Mouse (Mus musculus): ENCODE results near the gene Zkscan1. TPM values are rescaled to one million over a fixed set of nuclear protein-coding genes. Genes with fewer than 3 reads are reported as not detected.
A peak's percentile ranks its signal among the peaks of the same experiment; 100 is the strongest.
"Not testable (repeated sequence)": the region's sequence is repeated elsewhere in the genome, so short reads cannot be mapped to it uniquely, and the experiment has no call there.

The Zkscan1 gene
- polyA plus RNA-seq (2015; fragmentation: Nextera tagmentation; extraction: Ambion mirVana) = 14.8 and 18.1 TPM in 2 replicates

DNA sequence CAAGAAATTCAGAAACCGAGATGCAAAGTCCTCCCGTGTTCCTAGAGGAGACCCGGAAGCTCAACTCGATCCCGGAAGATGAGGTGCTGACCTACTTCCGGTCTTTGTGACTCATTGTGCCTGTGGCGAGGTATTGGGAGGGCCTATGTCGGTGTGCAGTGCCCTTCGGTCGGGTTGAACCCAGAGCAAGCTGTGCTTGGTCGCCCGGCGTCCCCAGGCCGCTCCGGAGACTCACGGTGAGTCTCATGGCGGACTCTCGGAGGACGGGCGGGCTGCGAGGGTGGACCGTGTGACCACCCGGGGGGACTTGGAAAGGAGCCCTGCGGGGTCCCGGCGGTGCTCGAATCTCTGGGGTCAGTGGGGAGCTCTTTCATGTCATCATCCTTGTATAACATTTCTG lies at the start of gene Zkscan1:
TSS of gene Zkscan1 (plus strand) at position 89 of the 400 bp plus-strand sequence.
- Histone ChIP-seq H3K36me3 (ENCODE audit: control insufficient read depth, insufficient read depth, low read length) (peaks cover 5% of the 10 kb centered on the region; the same call in 1 of the 2 replicates), H3K27me3 (ENCODE audit: control insufficient read depth, insufficient read depth, low read depth, low read length) (no peaks in the 10 kb centered on the region), H3K9ac (ENCODE audit: low read length) (peak within 1 kb of the TSS; percentile 100), H3K9me3 (ENCODE audit: control insufficient read depth, low read length) (no peaks in the 10 kb centered on the region), H3K27ac (ENCODE audit: low read length) (peak within 1 kb of the TSS; percentile 76), H3K4me3 (ENCODE audit: low read length) (peak within 1 kb of the TSS; percentile 99), H3K4me1 (replicated peaks; ENCODE audit: control insufficient read depth, insufficient read depth, low read length) (peaks cover 5% of the 10 kb centered on the region), H3K4me2 (ENCODE audit: low read depth, low read length) (peak within 1 kb of the TSS; percentile 88)
- WGBS = under 1% methylated on average over 27 of the region's 27 CpGs
- ATAC-seq (ENCODE audit: low read depth) = peak; percentile 96

DNA sequence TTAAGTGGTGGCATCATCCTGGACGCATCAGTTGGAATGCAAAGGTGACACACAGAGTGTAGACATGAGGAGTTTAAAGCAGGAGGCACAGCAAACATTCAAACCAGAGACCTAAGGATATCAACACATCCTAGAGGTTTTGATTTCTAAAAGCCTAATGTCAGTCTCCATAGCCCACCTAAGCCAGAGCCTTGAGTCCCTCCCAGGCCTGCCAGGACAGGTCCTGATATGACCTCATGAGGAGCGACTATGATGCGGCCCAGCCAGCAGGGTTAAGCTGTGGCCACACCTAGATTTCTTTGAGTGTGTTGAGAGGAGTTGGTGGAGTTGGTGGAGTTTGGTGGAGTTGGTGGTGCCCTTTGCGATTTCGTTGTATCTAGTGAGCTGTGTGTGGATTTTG lies 32.0 kb upstream of the Zkscan1 start, which contains the start of gene Smok3c:
TSS of gene Smok3c (plus strand) at position 301 of the 400 bp plus-strand sequence.
- not testable (repeated sequence) for H3K9me3 ChIP-seq (ENCODE audit: control insufficient read depth, low read length); ATAC-seq (ENCODE audit: low read depth); H3K4me1 ChIP-seq (replicated peaks; ENCODE audit: control insufficient read depth, insufficient read depth, low read length); H3K36me3 ChIP-seq (ENCODE audit: control insufficient read depth, insufficient read depth, low read length); H3K9ac ChIP-seq (ENCODE audit: low read length); H3K4me2 ChIP-seq (ENCODE audit: low read depth, low read length); H3K27ac ChIP-seq (ENCODE audit: low read length); H3K4me3 ChIP-seq (ENCODE audit: low read length); H3K27me3 ChIP-seq (ENCODE audit: control insufficient read depth, insufficient read depth, low read depth, low read length)
- WGBS = no CpG with 5 or more reads among the region's 5 CpGs

DNA sequence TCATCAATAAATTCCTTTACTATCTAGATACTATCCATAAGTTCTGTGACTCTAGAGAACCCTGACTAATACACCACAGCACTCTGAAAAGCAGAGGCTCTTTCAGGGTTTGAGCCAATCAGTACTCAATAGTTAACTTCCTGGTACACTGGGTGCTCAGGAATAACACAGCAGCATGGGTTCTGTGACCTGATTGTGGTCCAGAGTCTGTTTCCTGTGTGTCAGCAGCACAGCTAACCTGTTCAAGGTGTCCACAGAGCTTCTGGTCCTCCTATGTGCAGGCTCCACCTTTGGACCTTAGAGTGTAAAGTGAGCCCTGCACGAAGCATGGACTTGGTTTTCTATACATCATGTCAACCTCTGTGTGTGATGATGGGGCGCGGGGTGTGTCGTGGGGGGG lies 11.1 kb upstream of the Zkscan1 start:
- H3K4me3 ChIP-seq (ENCODE audit: low read length) = no peak overlapping the region
- H3K4me1 ChIP-seq (replicated peaks; ENCODE audit: control insufficient read depth, insufficient read depth, low read length) = no peaks in the 10 kb centered on the region
- H3K4me2 ChIP-seq (ENCODE audit: low read depth, low read length) = no peak overlapping the region
- no peak overlapping the region for H3K27ac ChIP-seq (ENCODE audit: low read length)
- no peak for ATAC-seq (ENCODE audit: low read depth)
- no peaks in the 10 kb centered on the region for H3K27me3 ChIP-seq (ENCODE audit: control insufficient read depth, insufficient read depth, low read depth, low read length)
- H3K36me3 ChIP-seq (ENCODE audit: control insufficient read depth, insufficient read depth, low read length) = no peaks in the 10 kb centered on the region
- H3K9me3 ChIP-seq (ENCODE audit: control insufficient read depth, low read length) = no peaks in the 10 kb centered on the region
- H3K9ac ChIP-seq (ENCODE audit: low read length) = no peak overlapping the region
- 86% methylated on average over 4 of the region's 4 CpGs for WGBS

DNA sequence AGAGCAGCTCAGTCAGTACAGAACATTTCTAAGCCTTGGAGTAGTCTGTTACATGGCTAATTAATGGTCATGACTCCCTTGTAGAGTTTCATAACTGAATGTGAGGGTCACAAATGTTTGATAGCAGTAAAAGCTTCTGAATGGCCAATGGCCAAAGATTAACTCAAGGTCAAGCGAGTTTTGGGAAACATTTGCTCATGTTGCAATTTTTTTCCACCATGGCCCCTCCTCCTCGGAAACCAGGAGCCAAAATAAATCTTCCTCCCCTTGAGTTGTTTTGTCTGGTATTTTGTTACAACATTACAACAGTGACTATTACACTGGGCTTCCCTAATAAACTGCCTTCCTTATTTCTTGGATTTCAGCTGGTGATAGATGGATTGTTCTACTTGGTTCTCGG lies 9.2 kb upstream of the Zkscan1 start:
- no peak overlapping the region for H3K4me2 ChIP-seq (ENCODE audit: low read depth, low read length)
- no peaks in the 10 kb centered on the region for H3K27me3 ChIP-seq (ENCODE audit: control insufficient read depth, insufficient read depth, low read depth, low read length)
- H3K9ac ChIP-seq (ENCODE audit: low read length) = no peak overlapping the region
- no peak for ATAC-seq (ENCODE audit: low read depth)
- H3K4me1 ChIP-seq (replicated peaks; ENCODE audit: control insufficient read depth, insufficient read depth, low read length) = no peaks in the 10 kb centered on the region
- no peak overlapping the region for H3K27ac ChIP-seq (ENCODE audit: low read length)
- no peak overlapping the region for H3K4me3 ChIP-seq (ENCODE audit: low read length)
- H3K9me3 ChIP-seq (ENCODE audit: control insufficient read depth, low read length) = no peaks in the 10 kb centered on the region
- 69% methylated on average over 3 of the region's 3 CpGs for WGBS
- no peaks in the 10 kb centered on the region for H3K36me3 ChIP-seq (ENCODE audit: control insufficient read depth, insufficient read depth, low read length)

DNA sequence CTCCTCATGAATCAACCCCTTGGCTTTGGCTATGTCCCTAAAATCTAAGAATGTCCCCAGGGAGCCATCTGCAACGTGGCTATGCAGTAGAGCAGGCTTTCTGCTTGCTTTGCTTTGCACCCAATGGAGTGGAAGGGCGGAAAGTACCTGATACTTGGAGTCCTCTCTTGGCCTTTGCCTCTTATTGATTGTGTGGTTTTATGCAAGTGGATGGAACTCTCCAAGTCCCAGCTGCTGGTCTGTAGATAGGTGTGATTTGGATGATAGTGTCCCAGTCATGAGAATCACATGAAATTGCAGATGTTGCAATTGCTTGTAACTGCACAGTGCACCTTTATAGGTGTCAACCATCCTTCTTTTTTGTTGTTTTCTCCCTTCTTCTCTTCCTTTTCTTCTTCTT lies 8.7 kb upstream of the Zkscan1 start:
- Histone ChIP-seq H3K27ac (ENCODE audit: low read length) (no peak overlapping the region), H3K4me3 (ENCODE audit: low read length) (no peak overlapping the region), H3K9me3 (ENCODE audit: control insufficient read depth, low read length) (no peaks in the 10 kb centered on the region), H3K36me3 (ENCODE audit: control insufficient read depth, insufficient read depth, low read length) (no peaks in the 10 kb centered on the region), H3K4me2 (ENCODE audit: low read depth, low read length) (no peak overlapping the region), H3K9ac (ENCODE audit: low read length) (no peak overlapping the region), H3K4me1 (replicated peaks; ENCODE audit: control insufficient read depth, insufficient read depth, low read length) (no peaks in the 10 kb centered on the region), H3K27me3 (ENCODE audit: control insufficient read depth, insufficient read depth, low read depth, low read length) (no peaks in the 10 kb centered on the region)
- WGBS = 50% methylated on average over 2 of the region's 2 CpGs
- no peak for ATAC-seq (ENCODE audit: low read depth)

DNA sequence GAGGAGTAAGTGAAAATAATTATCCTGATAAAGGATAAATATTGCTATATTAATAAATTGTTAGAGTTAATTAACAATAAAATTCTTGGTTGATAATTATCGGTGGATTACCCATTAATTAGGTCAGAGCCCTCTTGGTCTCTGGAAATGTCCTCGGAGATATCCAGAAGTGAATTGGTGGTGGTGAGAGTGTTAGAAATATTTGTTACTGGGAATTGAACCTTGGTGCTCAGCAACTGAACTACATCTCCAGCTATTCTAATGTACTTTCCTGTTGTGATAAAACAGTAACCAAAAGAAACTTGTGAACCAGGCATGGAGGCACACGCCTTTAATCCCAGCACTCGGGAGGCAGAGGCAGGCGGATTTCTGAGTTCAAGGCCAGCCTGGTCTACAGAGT lies 4.4 kb upstream of the Zkscan1 start:
- no peaks in the 10 kb centered on the region for H3K4me1 ChIP-seq (replicated peaks; ENCODE audit: control insufficient read depth, insufficient read depth, low read length)
- H3K4me3 ChIP-seq (ENCODE audit: low read length) = no peak overlapping the region
- no peak overlapping the region for H3K27ac ChIP-seq (ENCODE audit: low read length)
- no peak overlapping the region for H3K9ac ChIP-seq (ENCODE audit: low read length)
- WGBS = 82% methylated on average over 5 of the region's 5 CpGs
- H3K36me3 ChIP-seq (ENCODE audit: control insufficient read depth, insufficient read depth, low read length) = no peaks in the 10 kb centered on the region
- H3K9me3 ChIP-seq (ENCODE audit: control insufficient read depth, low read length) = no peaks in the 10 kb centered on the region
- ATAC-seq (ENCODE audit: low read depth) = no peak
- H3K27me3 ChIP-seq (ENCODE audit: control insufficient read depth, insufficient read depth, low read depth, low read length) = no peaks in the 10 kb centered on the region
- H3K4me2 ChIP-seq (ENCODE audit: low read depth, low read length) = no peak overlapping the region

DNA sequence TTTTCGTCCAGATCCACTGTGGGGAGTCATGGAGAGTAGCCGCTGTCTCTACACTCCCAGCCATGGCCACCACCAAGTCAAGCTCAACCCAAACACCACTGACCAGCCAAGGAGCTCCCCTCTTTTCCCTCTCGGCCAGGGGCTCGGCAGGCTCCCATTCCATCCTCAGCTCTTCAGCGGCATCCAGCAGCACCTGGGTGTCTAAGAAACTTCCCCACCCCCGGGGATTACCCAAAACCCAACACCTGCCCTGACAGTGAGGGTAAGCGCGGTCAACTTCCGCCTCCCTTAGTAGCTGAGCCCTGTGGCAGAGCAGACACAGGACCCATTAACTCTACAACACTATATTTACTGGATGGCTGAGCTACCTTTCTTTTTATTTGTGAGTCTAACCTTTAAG lies 3.4 kb upstream of the Zkscan1 start:
- ATAC-seq (ENCODE audit: low read depth) = no peak
- H3K27me3 ChIP-seq (ENCODE audit: control insufficient read depth, insufficient read depth, low read depth, low read length) = no peaks in the 10 kb centered on the region
- H3K9ac ChIP-seq (ENCODE audit: low read length) = no peak overlapping the region
- no peak overlapping the region for H3K4me3 ChIP-seq (ENCODE audit: low read length)
- H3K27ac ChIP-seq (ENCODE audit: low read length) = no peak overlapping the region
- no peak overlapping the region for H3K4me2 ChIP-seq (ENCODE audit: low read depth, low read length)
- H3K9me3 ChIP-seq (ENCODE audit: control insufficient read depth, low read length) = no peaks in the 10 kb centered on the region
- H3K36me3 ChIP-seq (ENCODE audit: control insufficient read depth, insufficient read depth, low read length) = no peaks in the 10 kb centered on the region
- 79% methylated on average over 9 of the region's 9 CpGs for WGBS
- peaks cover 4% of the 10 kb centered on the region for H3K4me1 ChIP-seq (replicated peaks; ENCODE audit: control insufficient read depth, insufficient read depth, low read length)

DNA sequence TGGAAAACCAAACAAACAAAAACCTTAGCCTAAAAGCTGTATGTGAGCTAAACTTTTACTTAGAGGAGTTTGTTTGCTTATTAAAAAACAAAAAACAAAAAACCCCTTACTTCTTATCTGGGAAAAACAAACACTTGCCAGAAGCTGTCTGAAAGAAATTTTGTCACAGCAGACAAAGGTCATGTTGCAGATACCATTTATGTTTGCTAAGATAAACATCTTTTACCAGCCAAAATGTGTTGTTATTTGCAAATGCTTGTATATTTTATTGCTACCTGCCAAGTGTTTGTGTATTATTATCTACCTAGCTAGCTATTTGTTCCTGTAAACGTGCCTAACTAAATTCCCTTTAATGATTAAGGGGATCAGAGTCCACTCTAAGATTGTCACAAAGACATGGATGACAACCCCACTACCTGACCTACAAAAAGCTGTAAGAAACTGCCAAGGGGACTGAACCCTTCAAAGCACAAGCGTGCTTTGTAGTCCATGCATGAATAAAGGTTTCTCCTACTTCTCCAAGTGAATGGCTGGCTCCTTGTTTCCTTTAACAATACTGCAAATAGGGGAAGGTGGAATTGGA lies 1.5 kb upstream of the Zkscan1 start:
- H3K27me3 ChIP-seq (ENCODE audit: control insufficient read depth, insufficient read depth, low read depth, low read length) = no peaks in the 10 kb centered on the region
- ATAC-seq (ENCODE audit: low read depth) = no peak
- no peak overlapping the region for H3K4me2 ChIP-seq (ENCODE audit: low read depth, low read length)
- H3K27ac ChIP-seq (ENCODE audit: low read length) = no peak overlapping the region
- H3K9me3 ChIP-seq (ENCODE audit: control insufficient read depth, low read length) = no peaks in the 10 kb centered on the region
- H3K4me3 ChIP-seq (ENCODE audit: low read length) = no peak overlapping the region
- H3K4me1 ChIP-seq (replicated peaks; ENCODE audit: control insufficient read depth, insufficient read depth, low read length) = peaks cover 5% of the 10 kb centered on the region
- WGBS = 53% methylated on average over 2 of the region's 2 CpGs
- H3K9ac ChIP-seq (ENCODE audit: low read length) = no peak overlapping the region
- H3K36me3 ChIP-seq (ENCODE audit: control insufficient read depth, insufficient read depth, low read length) = 0 out of 2 replicates have a peak, but pooled peaks cover 5% of the 10 kb centered on the region

DNA sequence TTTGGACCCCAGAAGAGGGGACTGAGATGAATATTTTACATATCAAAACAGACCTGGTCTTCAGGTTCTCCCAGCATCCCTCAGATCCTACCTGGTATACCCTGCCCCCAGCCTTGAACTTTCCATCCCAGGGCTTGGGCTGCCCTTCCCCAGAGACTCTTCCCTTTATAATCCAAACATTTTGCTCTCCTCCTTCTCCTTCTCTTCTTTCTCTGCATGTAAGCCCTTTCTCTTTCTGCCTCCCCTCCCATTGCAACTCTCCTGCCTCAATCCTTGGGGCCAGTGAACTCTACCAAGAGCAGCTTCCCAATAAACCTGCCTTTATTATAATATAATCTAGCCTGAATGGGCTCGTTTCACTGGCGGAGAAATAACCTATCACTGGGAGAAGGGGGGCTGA lies 948 bp upstream of the Zkscan1 start:
- no peak overlapping the region for H3K4me3 ChIP-seq (ENCODE audit: low read length)
- no peak overlapping the region for H3K4me2 ChIP-seq (ENCODE audit: low read depth, low read length)
- H3K27me3 ChIP-seq (ENCODE audit: control insufficient read depth, insufficient read depth, low read depth, low read length) = no peaks in the 10 kb centered on the region
- ATAC-seq (ENCODE audit: low read depth) = no peak
- no peak overlapping the region for H3K27ac ChIP-seq (ENCODE audit: low read length)
- 94% methylated on average over 2 of the region's 2 CpGs for WGBS
- no peak overlapping the region for H3K9ac ChIP-seq (ENCODE audit: low read length)
- no peaks in the 10 kb centered on the region for H3K9me3 ChIP-seq (ENCODE audit: control insufficient read depth, low read length)
- H3K36me3 ChIP-seq (ENCODE audit: control insufficient read depth, insufficient read depth, low read length) = peaks cover 5% of the 10 kb centered on the region; the same call in 1 of the 2 replicates
- H3K4me1 ChIP-seq (replicated peaks; ENCODE audit: control insufficient read depth, insufficient read depth, low read length) = peaks cover 5% of the 10 kb centered on the region
